Mouse (Mus musculus): Measurements from ENCODE around the gene Kctd6.
A peak's percentile ranks its signal among the peaks of the same experiment; 100 is the strongest.

The Kctd6 gene

DNA sequence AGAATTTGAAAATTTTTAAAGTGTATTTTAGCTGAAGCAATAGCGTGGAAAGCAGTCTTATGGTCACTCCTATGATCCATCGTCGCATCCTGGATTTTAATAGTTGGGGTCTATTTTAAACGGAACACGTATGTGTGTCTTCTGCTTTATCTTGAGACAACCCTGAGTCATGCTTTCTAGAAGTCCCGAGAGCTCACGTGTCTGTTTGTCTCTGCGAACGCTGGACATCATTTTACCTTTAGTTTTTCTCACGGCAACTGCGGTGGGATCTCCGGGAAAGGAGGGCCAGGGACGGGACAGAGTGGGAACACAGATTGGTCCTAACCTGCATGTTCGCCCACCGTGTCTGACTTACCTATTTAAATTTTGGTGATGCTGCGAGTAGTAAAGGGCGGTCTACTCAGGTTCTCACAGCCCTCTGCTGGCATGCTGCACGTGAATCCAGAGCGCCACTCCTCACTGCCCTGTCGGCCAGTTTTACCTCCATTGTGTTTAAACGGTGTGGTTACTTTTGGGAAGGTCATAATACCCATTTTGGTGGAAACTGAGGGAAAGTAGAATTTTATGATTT lies 1.4 kb downstream of the Kctd6 start:
- peak; percentile 35 for DNase-seq

DNA sequence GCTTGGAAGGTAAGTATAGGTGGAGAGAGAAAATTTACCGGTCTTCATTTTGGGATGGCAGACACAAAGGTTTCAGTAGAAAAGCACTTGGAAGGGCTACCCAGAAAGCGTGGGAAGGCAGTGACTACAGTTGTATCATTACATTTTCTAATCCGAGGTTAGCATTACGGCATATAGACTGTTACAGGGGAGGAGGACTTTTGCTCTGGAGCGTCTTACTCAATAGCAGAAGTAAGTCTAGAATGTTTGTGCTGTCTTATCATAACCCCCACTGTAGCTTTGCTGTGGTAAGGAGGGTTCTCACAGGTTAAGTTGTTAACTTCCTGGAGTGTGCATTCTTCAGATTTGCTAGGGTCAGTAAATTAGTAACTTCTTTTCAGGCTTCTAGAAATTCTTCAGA lies 2.2 kb downstream of the Kctd6 start:
- DNase-seq = no peak

- DNase-seq = no peak
Measured at GRCm38 (mm10) chr14:8218238-8218637, 4.3 kb downstream of the Kctd6 start.

DNA sequence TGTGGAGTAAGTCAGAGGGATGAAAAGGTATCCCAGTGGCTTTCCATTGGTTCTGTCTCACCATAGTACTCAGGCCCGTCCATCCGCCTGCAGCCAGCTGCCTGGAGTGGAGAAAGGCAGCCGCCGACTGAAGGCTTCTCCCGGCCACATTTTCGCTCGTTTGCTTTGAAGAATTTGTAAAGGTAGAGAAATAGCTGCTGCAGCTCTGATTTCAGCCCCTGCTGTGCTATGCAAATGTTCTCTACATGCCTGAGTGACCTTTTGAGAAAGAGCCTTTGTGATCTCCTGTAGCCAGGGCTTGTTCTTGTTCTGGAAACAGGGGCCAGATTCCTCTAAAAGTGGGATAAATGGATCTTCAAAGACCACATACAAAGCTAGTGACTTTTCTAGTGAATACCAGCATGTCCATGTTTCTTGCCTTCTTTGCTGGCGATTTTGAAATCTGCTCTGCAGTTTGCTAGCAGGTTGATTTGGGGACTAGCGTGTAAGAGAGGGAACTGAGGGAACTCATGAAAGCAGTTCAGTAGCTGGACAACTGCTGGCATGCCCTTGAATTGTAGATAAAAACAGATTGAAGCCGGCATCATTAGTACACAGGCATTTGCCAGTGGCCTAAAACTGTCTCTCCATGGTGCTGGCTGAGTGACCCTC lies 4.9 kb downstream of the Kctd6 start:
- peak; percentile 28 for DNase-seq

- no peak for DNase-seq
Measured at GRCm38 (mm10) chr14:8219876-8220275, 5.9 kb downstream of the Kctd6 start.

DNA sequence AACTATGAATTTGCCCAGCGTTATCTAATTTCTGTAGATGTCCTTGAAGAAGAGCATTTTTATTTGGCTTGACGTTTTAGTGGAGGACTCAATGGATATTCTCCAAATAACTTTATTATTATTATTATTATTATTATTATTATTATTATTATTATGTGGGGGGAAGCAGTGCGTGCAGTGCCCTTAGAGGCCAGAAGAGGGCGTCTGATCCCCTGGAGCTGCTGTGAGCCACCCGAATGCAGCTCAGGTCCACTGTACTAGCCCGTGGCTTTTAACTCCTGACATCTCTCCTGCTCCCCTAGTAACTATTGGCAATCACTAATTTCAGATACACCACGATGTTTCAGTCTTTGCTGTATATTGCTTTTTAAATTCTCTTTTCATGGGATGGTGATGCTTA lies 6.4 kb downstream of the Kctd6 start:
- DNase-seq = no peak

DNA sequence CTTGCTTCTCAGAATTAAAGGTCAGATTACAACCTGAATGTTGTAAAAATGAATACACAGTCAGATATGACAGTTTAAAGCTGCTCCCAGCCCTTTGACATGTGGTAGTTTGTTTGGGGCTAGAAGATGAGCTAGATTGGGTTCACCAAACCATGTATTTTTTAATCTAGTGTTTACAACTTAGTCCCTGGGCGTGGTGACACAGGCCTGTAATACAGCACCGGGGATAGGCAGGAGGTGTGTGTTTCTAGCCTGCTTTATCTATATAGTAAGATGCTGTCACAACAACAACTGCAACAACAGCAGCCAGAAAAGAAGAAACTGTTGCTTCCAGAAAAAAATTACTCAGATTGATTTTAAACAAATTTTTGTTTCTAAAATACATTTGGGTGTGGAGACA lies 7.0 kb downstream of the Kctd6 start:
- DNase-seq = no peak

GRCm38 (mm10) chr14:8222561-8222960 lies 8.6 kb downstream of the Kctd6 start:
- DNase-seq = peak; percentile 67

DNA sequence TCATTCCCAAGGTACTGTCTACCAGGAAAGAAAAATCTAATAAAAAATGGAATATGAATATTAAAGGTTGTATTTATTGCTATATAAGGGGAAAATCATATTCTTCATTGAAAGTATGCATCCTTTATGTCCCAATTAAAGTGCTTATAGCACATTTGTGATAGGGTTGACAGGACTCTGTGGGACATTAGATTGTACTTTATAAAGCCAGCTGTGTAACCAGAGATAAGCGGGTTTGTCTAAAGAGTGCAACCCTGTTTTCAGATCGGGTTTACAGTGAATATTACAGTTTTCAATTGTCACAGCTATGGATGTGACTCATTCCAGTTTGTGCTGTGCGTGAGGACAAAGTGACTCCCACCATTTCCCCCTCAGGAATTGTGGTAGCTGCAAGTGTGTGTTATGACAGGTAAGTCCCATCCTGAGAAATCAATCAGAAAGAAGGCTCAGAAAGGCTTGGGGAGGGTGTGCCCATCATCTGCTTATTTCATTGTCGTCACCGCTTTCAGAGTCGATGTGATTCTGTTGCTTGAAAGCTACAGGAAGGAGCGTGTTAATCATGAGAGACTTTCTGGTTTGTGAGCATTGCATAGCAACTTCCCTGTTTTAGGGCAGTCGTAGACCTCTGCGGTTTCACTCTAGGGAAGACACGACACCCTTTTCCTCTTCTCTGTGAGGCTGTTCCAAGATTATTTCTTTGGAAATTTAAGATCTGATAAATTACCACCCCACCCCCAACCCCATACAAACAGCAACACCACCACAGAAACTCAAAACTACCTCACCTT lies 9.8 kb downstream of the Kctd6 start:
- DNase-seq = no peak

- DNase-seq = no peak
Measured at GRCm38 (mm10) chr14:8224805-8225204, 10.9 kb downstream of the Kctd6 start.

- no peak for DNase-seq
Measured at GRCm38 (mm10) chr14:8229367-8230019, 15.6 kb downstream of the Kctd6 start.

- DNase-seq = no peak
Measured at GRCm38 (mm10) chr14:8232155-8232910, 18.4 kb downstream of the Kctd6 start.

- DNase-seq = no peak
Measured at GRCm38 (mm10) chr14:8233252-8233651, 19.3 kb downstream of the Kctd6 start.

DNA sequence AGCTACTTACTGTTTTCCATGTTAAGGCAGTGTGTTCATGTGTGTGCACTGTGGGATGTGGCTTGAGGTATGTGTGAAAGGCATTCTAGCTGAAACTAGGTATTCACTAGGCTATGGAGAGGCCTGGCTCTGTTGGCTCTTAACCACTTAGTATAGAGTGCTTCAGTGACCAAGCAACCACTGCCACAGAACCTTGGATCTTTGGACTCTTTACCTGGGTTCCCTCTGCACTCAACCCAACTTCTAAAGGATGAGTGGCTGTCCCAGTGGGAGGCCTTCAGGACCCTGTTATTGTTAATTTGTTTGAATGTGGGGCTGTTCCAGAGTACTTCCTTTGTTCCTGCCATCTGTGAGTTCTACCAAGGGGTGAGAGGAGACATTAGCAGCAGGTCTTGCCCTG lies 27.9 kb downstream of the Kctd6 start:
- DNase-seq = no peak

GRCm38 (mm10) chr14:8242388-8242920 lies 28.5 kb downstream of the Kctd6 start:
- peak; percentile 61 for DNase-seq

DNA sequence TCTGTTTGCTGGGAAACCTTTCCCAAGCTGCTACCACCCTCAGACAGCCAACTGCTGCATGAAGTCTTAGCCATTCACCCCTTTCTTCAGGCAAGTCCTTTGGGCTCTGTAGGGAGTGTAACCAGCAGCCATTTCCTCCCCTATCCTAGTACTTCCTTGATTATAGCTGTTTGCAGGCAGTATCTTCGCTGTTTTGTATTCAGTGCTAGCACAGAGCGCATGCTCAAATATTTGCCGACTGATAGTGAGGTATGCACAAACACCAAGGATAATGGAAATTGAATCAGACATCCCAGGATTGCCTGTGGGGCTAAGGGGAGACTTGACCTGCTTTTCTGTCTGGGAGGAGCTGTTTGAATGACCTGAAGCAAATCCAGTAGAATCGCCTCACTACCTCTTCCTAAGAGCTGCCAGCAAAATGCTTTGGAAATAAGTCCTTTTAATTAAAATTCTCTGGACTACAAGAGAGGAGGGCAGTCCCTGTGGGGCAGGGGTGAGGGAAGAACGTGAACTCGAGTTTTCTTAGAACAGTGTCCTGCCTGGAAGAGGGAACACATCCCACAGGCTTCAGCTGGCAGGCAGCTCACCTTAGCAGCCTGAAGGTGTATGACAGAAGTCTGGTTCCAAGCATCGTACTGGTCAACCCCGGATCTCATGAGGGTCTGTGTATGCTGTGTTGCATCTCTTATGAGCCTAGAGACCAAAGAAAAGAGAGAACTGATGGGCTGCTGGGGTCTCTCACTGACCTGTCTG lies 29.4 kb downstream of the Kctd6 start:
- peak; percentile 29 for DNase-seq

DNA sequence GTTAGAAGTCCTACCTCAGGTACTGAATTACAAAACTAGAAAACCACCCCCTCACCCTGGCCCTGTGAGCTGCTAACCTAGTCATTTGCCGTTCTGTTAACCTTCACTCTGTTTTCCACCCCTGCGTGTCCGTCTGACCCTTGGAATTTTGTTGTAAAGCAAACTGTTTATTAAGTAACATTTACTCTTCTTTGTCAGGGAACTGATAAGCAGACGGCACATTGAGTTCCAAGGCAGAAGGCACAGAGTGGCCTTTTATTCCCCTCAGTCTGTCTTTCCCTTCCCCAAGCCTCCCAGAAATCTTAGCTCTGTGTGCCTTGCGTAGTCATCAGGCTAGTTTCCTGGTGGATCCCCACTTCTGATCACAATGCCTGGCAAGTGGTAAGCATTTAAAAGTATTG lies 30.3 kb downstream of the Kctd6 start:
- DNase-seq = peak; percentile 62

GRCm38 (mm10) chr14:8246878-8247277 lies 32.9 kb downstream of the Kctd6 start:
- no peak for DNase-seq

DNA sequence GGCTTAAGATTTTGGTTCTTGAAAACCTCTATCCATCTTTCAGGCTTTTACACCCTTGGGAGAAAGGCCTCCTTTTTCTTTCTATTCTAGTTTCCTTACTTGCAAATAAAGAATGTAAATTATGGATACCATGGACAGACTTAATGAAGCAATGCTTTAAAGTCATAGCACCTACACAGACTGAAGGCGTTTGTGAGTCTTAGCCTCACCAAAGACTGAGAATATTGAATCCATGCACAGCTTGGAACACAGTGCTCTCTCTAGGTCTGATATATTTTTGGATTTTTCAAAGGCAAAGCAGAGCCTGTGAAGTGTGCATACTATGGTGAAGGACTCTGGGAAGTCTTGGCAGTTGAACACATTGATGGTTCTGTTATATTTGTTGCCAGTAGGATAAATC lies 35.3 kb downstream of the Kctd6 start:
- no peak for DNase-seq

GRCm38 (mm10) chr14:8250141-8250871 lies 36.4 kb downstream of the Kctd6 start:
- DNase-seq = no peak

DNA sequence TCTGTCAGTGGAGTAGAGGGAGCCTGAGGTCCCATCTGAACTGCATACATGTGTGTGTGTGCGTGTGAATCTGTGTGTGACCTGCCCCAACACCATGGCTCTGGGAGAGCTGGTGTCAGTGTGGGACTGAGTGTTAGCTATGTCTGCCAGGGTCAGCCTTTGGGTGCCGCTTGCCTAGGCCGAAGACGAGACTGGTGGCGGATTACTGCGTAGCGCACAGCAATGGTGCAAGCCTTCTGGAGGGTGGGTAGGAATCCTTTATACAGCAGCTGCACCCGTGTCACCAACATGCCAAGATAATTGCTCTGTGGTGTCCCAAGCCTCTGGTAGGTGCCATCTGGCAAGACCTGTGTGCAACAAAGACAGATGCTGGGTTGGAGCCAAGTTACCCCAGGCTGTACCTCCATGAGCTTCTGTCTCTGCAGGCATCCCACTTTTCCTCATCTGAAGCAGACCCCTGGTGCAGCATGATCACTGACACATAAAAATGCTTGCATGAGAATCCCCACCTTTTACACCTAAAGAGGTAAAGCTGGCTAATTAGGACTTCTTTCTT lies 37.5 kb downstream of the Kctd6 start:
- no peak for DNase-seq
